Mouse (Mus musculus) NIH3T3 (cell line): ENCODE measurements around the gene Shank2.

Experiments used
- DNase-seq: peaks from one replicate; pipeline ENCODE4 v3.0.0-alpha.2; 2012; ENCODE audit warnings: low read depth

Shank2 gene

GRCm38 (mm10) chr7:144001628-144002027 lies at the start of gene Shank2:
Gene Shank2 (plus strand): TSS chr7:144001928.
- no peak for DNase-seq

- DNase-seq, result no peak
Observed at GRCm38 (mm10) chr7:143952130-143952529, 49.6 kb upstream of the Shank2 start.

DNA sequence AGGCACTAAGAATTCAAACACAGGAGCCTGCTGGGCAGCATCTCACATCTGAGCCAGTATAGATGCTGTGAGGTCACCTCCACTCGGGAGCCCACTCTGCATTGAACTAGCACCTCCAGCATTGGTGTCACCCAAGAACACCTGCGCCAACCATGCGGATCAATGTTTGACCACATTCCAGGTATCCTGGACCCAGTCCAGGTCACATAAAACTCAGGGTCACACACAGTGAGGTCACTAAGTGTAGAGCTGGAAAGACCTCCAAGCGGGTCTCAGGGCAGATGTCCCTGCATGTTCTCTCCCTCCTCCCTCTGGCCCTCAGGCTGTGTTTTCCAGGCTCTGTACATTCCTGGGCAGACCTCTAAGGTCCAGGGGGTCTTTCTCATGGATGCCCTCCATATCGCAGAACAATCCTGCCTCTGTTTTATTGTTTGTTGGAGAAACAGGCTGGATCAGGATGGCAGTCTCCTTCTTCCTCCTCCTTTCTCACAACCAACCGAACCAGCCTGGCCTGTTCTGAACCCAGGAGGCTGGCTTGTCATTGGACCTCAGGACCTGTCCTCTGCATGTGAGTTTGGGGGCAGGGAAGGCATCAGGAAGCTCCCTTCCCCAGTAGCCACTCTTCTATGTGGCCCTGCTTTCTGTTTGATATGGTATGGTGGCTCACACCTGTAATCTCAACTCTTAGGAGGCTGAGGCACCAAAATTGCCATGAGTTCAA lies 45.0 kb upstream of the Shank2 start:
- DNase-seq, result no peak

- no peak for DNase-seq
Observed at GRCm38 (mm10) chr7:143958030-143958565, 43.6 kb upstream of the Shank2 start.

- DNase-seq, result no peak
Observed at GRCm38 (mm10) chr7:143963813-143964212, 37.9 kb upstream of the Shank2 start.

DNA sequence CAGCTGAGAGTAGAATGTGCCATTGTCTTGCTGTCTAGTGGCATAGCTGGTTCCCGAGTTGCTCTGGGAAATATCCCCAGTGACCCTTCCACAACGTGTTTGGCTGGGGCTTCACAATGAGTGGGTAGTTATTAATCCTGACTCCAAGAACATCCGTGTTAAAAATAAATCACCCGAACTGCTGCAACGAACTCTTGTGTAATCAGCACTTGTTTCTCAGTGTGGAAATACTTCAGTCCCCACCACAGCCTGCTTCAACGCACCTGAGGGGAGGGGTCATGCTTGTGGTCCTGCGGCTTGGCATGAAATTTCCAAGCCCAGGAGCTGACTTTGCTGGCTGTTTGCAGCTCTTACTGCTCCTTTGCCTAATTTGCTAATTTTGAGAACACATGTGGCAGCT lies 35.1 kb upstream of the Shank2 start:
- DNase-seq, result no peak

DNA sequence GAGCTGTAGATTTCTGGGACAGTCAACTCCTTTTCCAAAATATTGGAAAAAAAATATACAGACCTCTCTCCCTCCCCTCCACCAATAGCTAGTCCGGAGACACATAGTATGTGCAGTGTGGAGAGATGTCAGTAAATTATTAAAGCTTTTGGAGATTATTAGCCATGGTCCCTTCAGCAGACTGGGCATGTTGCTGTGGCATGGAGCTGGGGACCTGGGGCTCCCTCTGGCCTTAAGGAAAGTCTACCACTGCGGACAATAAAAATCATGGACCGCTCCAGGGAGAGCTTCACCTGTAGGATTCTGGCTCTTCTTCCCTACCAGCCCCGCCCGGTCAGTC lies 24.3 kb upstream of the Shank2 start:
- DNase-seq, result no peak

DNA sequence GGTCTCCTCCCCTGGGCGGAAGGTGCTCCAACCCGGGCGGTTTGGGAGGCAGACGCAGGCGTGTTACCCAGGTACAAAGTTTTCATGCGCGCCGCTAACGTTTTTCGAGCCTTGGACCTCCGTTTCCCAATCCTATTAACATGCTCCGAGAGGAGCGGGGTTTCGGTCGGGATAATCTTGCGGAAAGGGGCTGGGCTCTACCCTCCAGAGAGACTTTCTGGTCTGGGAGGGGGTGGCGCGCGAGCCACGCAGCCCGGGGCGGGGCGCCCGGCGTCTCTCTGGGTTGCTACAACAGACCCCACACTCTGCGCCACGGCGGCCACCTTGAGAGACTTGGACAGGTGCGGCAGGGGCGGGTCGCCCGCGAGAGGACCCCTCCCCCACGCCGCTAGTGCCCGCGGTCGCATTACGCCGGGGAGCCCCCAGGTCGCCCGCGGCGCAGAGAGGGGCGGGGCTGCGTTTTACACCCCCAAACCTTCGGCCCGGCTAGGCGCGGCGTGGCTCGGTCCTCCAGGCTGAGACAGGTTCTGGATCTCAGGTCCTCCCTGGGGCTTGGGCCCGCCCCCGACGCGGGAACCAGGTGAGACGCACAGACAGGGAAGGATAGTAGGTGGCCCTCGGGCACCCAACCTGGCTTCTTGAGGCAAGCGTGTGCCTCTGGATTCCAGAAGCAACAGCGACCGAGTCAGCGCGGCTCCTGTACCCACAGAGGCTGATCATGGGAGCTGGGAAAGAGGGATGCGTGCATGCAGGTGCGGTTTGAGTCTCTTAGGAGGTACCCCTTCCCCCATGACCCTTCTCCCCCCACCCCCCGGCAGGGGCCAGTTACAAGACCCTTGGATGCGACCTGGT lies 23.7 kb upstream of the Shank2 start:
- DNase-seq, result no peak

- DNase-seq, result peak; percentile 81
Observed at GRCm38 (mm10) chr7:143978741-143979371, 22.9 kb upstream of the Shank2 start.

- DNase-seq, result no peak
Observed at GRCm38 (mm10) chr7:143979986-143980385, 21.7 kb upstream of the Shank2 start.

DNA sequence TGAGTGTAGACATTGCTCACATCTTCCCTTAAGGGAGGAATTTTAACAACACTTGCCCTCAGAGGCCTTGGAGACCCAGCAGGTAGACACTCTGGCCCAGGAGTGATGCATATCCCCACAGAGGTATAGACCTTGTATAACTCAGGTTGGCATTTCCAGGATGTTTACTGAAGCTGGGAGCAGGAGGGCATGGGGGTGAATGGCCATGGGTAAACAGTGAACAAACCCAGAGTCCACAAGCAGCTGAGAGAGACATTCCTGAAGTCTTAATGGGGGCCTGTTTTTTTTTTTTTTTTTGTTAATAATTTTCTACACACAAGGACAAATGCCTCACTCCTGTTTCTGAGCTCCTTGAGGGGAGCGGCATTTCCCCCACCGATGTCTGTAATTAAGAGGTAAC lies 15.4 kb upstream of the Shank2 start:
- no peak for DNase-seq

GRCm38 (mm10) chr7:143991160-143991559 lies 10.6 kb upstream of the Shank2 start:
- DNase-seq, result peak; percentile 25

- DNase-seq, result no peak
Observed at GRCm38 (mm10) chr7:143999073-143999472, 2.7 kb upstream of the Shank2 start.

- no peak for DNase-seq
Observed at GRCm38 (mm10) chr7:144003471-144003870, 1.7 kb downstream of the Shank2 start.

- no peak for DNase-seq
Observed at GRCm38 (mm10) chr7:144008079-144008478, 6.4 kb downstream of the Shank2 start.

DNA sequence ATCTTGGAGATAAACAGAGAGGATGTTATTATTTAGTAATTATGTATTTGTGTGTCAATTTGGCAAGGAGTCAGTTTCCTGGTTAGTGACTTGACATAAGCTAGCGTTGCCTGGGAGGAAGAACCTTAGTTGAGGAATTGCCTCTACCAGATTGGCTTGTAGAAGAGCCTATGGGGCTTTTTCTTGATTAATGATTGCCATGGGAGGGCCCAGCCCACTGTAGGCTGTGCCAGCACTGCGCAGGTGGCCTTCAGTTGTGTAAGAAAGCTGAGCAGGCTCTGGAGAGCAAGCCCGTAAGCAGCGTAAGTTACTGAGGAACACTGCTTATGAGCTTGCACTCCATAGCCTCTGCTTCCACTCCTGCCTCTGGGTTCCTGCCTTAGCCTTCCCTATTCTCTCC lies 7.3 kb downstream of the Shank2 start:
- DNase-seq, result no peak

GRCm38 (mm10) chr7:144014485-144014884 lies 12.8 kb downstream of the Shank2 start:
- DNase-seq, result no peak

GRCm38 (mm10) chr7:144021801-144022200 lies 20.1 kb downstream of the Shank2 start:
- DNase-seq, result no peak

- no peak for DNase-seq
Observed at GRCm38 (mm10) chr7:144022682-144023081, 21.0 kb downstream of the Shank2 start.

DNA sequence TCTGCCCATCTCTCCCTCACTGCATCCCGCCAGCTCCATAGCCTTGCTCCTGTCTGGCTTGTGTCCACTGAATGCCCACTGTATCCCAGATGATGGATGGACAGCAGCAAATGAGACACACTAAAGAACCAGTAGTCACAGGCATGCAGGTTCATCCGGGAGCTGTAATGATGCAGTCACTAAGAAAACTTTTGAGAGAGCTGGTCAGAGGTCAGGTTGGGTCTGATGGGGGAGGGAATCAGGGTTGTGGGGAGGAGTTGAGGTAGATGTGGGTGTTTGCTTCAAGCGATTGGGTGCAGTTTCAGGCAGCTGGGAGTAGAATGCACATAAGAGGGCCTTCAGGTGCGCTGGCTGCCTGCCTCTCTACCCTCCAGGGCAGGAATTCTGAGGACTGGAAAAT lies 21.8 kb downstream of the Shank2 start:
- no peak for DNase-seq

GRCm38 (mm10) chr7:144026024-144026752 lies 24.5 kb downstream of the Shank2 start:
- peak; percentile 71 for DNase-seq

GRCm38 (mm10) chr7:144029246-144029645 lies 27.5 kb downstream of the Shank2 start:
- DNase-seq, result no peak
